Mouse (Mus musculus) right cerebral cortex, postnatal 36 days (tissue): ENCODE results near the gene Plcb1.

Experiments used
- DNase-seq, 2 experiments: peaks; one replicate each; pipeline ENCODE4 v3.0.0; 2022; ENCODE audit warnings: low spot score in 2 of 2, mixed read lengths in 1 of 2

Plcb1 gene

DNA sequence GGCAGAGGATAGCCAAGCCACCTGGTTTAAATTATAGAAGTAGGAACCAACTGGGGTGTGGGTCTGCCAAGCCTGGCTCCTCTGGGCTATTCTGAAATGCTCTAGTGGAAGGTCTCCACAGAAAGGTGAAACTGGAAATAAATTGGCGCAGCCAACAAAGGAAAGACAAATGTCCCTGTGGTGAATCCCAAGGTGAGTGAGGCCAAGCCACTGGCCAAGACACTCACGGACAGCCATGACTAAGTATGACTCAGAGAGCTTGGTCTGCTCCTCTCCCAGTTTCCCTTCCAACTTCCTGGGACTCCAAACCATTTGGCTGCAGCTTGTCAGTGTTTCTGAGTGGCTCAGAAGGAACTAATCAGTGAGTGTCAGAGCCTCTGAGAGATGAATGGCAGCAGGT lies 126.7 kb downstream of the Plcb1 start:
- no peak for DNase-seq

DNA sequence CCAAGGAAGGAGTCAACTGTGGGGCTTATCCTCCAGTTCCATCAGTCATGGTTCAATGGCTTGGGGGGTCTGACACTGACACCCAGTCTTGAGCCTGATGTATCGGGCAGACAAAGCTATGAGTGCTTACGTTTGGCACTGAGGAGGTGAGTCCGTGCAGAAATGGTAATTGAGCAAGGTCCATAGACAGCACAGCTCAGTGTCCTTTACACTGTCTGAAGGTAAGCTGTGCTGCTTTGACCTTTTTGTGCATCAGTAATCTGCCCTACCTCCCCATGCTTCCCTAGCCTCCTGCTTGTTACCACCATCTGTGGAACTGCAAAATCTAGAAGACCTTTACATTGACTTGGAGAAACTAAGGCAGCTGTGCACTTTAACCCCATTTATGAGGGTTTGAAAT lies 127.7 kb downstream of the Plcb1 start:
- no peak for DNase-seq

DNA sequence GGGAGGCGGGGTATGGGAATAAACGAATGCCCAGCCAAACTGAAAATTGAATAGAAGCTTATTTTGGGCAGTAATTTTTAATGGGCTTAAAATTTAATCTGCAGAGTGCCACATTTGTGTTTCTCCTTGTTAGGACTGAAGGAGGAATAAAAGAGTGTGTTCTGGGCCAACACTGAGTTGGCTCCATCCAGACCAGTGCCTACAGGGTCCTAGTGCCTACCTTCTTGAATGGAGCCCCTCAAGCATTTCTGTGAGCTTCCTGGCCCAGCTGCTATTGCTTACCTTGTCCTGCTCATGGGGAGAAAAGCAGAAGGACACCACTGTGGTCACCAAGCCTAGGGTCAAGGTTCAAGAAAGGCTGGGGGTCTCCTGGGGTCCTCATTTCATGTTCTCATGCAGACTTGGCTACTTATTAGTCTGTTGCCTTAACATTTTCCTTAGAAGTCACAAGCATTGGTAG lies 128.3 kb downstream of the Plcb1 start:
- no peak for DNase-seq

DNA sequence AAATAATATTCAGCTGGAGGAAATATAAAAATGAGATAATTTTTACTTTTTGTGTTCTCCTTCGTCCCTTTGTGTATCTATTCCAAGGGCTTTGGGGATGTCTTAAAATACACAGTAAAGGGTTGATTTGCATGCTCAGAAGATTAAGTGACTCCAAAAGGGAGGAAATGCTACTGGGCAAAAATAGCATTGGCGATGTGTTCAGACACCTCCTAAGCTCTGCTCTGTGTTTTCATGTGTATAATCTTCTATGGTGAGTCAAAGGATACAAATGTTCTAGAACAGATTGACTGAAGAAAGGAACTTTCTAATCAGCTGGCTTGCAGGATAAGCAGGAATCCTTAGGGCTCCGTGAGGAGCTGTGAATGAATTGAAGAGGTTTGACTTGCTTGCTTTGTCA lies 129.2 kb downstream of the Plcb1 start:
- DNase-seq: no peak

DNA sequence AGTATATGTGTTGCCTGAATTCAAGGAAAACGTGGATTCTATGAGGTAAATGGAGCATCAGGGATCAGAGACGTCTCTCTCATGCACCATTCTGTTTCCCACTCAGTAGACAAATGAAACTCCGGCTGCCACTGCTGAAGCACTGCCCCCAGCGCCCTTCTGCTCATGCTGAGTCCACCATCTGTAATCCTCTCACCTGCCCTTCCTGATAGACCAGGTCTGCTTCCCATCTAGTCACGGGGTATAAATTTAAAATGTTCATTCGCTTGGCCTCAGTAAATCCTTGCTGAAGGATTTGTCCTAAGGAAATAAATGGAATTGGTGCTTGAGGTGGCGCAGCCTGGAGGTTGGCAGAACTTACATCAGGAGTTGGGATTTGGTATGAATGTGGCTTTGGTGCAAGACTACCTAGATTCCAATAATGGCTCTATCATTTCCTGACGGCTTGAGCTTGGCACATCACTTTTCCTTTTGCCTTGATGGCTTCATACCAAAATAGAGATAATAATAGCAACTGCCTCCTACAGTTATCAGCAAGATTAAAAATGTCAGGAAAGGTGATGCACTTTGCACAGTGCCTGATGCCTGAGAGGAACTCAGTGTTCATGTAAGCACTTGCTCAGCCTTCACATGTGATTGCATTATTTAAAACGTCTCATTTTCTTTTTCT lies 134.9 kb downstream of the Plcb1 start:
- DNase-seq: no peak

DNA sequence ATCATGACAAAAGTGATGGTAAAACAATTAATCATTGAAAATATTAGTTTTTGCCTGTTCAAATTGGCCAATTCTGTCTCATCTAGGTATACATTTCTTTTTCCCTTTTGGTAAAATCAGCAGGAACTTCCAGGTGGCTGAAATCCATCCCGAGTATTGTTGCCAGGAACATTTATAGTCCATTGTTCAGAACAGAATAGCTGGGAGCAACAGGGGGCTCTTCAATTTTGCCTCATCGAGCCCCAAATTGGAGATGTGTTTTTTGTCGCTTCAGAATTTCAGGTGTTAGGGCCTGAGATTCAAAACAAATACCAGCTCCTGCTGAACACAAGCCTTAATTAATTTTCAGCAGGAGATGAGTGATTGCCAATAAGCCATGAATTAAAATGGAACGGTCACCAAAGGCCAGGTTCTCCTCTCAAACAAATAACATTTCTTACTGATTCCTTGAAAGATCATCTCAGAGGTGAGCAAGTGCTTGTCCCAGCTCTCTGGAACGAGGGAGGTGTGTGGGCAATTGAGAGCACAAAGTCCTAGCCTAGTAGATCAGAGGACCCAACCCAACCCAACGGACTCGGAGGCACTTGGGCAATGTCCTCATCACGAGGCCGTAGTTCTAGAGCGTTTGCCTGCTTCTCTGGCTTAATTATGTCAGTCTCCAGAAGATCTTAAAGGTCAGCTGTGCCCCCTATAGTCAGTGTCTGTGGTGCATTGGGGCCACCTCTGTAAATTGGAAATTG lies 136.9 kb downstream of the Plcb1 start:
- DNase-seq: no peak

DNA sequence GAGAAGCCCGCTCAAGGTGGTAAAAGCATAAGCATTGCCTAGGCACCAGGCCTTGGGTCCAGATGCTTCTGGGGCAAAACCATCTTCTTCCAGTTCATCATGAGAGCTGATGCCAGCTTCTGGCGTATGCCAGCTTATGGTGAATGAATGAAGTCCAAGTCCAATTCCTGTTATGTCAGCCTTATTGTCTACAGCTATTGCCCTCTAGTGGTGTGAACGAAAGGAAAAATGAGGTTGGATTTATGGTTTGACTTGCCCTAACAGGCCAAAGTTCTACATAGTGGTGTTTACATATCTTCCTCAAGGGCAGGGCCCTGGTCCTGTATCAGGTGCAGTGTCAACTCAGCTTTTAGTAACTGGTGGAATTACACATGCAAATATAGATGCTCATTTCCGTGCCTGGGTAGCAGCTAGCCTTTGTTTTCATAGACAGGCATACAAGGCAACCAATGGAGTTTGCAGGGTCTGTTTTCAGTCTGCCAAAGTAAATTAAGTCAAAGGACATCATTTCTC lies 138.3 kb downstream of the Plcb1 start:
- no peak for DNase-seq

DNA sequence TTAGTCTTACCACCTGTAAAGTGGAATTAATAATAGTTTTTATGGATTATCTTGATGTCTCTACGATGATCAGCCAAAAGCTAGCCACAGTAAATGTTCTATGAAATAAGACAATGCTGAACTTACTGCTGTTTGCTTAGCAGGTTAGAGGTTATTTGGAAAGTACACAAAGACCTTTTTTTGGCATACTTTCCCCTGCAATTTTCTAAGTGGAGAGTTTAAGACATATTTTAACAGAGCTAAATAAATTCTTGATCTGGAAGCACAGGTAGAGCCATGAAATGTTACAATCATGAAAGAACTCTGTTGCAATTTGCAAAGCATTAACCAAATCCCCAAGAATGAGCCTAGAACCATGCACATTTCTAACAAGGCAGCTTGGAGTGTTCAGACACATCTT lies 140.4 kb downstream of the Plcb1 start:
- no peak for DNase-seq

DNA sequence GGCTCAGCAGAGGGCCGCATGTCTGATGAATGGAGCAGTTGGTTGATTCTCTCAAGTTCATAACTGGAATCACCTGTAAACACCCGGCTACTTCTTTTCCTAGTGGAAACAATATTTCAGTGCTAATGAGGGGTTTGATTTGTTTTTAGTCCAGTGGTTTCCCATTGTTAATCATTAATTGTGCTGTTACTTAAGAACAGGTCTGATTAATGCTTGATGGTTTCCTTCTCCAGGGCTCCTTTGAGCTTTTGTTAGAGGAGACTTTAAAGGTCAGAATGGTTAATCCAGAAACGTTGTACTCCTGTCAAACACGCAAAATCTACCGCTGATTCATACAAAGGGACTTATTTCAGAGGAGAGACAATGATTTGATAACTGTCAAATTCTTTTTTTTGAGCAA lies 141.2 kb downstream of the Plcb1 start:
- no peak for DNase-seq

DNA sequence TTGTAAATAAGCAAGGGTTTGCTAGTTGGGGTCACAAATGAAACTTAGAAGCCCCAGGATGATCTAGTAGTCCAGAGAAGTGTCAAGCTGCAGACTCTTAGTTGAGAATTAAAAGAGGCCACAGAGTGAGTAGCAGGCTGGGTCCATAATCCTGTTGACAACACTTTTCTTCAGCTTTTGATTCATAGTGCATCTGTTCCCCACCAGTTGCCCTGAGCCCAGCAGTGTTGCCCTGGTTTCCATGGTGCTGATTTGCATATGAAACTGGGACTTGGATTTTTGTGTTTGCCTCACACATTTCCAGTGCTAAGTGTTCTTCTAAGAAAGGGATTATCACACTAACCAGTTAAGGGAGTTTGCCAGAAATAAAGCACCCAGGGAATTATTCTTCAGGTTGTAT lies 143.6 kb downstream of the Plcb1 start:
- peak; percentile 24 to 70 for DNase-seq

DNA sequence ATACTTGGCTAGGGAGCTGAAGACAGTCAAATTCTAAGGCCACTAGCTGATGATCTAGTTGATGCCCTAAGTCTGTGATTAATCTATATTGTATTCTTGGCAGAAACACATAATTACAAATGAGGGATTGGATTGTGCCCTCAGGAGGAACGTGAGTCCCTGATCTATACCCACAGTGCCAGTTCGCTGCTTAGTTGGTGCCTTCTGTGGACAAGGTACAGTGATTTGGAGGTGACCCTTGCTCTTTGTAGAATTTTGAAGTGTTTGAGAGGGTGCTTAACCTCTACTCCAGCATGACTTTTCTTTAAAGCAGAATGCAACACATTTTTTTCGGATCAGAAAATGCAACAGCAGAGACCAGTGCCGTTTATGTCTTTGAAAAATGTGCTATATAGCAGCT lies 145.1 kb downstream of the Plcb1 start:
- no peak for DNase-seq

DNA sequence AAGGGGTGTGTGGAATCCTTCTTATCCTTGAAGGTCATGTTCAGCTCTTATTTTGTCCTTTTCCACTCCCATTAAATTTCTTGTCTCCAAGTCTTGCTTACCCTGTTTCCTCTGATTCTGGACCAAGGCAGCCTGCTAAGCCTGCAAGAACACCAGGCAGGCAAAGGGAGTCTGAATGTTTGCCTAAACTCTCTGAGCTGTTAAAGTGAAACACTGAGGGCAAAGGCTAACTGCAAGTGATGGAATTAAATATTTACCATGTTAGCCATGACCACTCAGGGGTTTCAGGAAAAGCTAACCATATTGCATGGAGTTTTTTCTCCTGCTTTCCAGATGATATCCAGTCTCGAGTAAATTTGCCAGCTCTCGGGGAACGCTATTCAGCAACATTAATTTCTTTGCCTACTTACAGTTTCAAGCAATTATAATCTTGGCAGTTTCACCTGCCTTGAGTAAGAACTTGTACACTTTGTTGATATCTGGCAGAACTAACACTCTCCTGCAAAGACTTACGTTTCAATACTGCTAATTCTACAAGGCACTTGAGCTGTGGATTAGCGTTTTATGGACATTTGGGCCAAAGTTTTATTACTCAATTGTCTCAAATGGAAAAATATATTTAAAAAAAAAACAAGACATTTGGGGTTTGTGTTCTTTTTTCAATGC lies 146.0 kb downstream of the Plcb1 start:
- DNase-seq: no peak

DNA sequence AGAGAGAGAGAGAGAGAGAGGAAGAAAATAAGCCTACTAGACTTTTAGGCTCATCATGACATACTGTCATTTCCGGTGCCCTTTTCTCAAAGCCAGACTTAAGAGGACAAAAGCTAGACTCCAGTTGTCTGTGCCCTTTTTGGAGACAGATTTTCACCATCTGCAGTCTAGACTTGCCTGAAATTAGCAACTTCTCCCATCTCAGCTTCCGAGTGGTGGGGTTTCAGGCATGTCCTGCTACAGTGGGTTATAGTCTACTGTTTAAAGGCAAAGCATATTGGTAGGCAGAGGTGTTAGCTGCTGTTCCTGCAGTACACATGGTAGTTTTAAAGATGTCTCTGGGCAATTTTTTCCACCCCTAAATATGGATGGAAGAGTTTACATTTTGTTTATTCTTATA lies 149.6 kb downstream of the Plcb1 start:
- no peak for DNase-seq

DNA sequence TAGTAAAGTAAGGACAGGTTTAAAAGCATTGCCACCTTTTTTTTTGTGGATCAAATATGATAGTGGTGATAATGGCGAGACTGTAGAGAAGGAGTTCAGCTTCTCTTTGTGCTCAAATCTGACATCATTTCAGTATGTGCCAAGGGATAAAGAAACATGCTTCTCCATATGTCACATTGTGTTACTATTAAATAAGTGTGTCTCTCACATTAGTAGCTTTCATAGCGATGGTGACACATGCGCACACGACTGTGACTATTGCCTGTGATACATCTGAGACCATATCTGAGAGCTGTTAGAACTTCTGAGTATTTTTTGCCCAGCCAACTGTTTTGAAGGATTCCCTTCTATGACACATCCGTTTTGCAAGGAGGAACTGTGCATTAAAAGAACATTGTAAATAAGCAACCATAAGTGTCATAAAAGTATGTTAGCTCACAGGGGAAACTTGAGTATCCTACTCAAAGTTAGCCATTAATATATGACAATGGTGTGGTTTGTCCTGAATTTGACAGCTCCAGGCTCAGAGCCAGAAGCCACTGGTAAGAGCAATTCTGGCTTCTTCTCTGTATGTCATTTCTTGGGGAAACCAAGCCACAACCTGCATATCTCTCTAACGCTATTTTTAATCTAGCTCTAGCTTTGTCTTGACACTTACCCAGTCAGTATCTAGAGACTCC lies 150.2 kb downstream of the Plcb1 start:
- DNase-seq: no peak

DNA sequence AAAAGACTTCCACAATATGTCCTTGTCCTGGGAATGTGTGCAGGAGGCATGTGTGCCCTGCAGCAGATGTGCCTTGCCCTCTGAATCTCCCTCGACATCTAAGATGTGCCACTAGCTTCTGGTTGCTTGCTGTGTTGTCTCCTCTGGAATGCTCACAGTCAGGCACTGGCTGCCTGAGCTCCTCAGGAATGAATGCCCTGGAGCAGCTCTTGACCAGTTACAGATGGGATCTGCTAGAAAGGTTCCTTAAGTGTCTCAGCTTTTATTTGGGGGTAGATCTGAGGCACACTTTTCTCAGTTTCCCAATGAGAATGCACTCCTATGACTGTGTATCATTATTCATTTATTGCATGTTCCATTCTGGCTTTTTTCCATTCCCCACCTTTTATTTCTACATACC lies 151.8 kb downstream of the Plcb1 start:
- DNase-seq: no peak

DNA sequence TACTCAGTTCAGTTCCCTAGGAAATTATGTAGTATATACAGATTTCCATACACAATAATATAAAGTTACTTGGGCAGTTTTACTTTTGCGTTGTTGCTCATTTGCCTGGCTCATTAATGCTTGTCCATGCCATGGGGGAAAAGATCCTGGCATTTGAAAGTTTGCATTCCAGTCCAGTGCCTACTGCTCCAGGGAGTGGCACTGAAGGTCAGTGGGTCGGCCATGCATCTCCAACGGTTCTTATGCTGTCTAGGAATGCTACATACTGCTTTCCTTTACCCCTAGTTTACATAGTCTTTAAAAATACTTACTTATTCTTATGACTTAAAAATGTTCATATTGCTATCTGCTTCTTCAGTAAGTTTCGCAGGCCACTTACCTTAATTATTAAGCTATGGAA lies 156.2 kb downstream of the Plcb1 start:
- no peak for DNase-seq

DNA sequence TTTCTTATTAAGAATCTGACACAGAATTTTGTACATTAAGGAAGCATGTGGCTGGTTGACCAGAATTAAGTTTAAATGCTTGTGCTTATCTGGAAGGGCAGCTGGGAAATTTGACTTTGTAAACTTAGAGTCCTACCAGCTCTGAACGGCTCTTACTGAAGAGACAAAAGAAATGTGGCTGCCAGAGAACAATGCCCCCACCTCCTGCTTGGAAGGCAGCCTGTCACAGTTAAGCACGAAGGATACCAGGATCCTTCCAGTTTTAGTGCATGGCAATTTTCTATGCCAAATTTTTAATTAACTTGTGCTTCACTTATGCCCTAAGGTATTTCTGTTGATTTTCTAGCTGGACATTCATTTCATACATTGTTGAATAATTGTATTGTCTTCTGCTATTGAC lies 157.1 kb downstream of the Plcb1 start:
- DNase-seq: no peak

DNA sequence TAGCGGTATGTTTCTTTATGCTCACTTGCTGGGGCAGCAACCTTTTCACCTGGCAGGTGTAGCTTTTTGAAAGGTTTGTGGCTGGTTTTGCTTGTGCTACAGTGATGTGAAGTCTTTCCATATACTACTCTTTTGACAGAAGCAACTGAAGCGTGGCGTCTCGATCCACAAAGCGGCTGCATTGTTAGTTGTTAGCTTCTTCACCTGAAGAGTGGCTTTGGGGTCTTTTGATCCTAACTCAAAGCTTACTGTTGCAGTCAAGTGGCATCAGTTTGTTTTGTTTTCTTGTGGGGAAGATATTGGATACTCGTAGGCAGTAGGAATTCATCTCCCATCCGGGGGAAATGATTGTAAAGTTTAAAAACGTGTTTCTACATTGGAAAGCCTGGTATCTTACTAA lies 160.5 kb downstream of the Plcb1 start:
- no peak for DNase-seq

DNA sequence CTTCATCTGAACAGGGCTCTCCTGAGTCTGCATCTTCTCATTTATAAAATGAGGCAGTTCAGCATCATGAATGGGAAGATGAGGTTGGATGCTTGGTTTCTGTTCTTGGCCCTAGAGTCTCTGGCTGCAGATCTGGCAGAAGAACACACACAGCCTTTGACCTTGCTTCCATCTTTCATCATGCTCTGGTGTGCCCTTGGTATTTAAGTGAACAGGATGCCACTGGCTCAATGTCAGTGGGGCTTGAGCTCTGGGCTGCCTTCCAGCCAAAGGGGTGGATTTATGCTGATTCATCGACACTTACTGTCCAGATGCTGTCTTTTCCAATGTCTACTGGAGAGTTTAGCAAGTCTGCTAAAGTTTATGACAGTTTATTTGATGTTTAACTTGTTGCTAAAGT lies 161.0 kb downstream of the Plcb1 start:
- no peak for DNase-seq

DNA sequence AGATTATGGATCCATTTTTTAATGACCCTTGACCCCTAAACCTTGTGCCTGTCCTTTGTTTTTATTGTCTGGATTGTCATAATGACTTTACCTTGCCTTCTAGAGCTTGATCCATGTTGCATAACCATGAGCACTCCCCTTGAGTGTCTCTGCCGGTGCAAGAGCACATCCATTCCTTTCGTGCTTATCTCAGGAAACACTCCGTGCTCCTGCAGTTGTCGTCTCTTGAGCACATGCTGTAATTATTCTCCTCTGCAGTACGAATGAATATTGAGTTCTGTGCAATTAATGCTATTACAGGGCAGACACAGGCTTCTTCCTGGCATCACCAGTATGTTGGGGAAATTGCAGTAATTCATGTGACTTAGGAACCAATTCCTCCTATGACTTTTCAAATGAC lies 166.2 kb downstream of the Plcb1 start:
- no peak for DNase-seq

DNA sequence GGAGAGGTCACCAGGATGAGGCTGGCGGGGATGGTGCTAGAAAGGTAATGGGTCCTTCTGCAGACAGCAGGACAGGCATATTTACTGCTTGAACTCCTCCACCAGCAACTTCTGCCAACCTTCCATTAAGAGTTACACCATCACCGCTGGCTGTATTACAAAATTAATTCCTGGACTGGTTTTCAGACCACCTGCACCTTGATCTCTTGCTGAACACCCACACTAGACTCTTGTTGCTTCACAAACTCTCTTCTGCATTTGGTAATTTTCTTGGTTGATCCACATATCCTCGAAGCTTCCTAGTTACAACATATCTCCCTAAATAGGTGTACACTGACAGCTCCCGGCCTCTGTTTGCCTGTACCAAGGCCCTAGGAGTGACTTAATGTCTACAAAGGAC lies 170.6 kb downstream of the Plcb1 start:
- no peak for DNase-seq

DNA sequence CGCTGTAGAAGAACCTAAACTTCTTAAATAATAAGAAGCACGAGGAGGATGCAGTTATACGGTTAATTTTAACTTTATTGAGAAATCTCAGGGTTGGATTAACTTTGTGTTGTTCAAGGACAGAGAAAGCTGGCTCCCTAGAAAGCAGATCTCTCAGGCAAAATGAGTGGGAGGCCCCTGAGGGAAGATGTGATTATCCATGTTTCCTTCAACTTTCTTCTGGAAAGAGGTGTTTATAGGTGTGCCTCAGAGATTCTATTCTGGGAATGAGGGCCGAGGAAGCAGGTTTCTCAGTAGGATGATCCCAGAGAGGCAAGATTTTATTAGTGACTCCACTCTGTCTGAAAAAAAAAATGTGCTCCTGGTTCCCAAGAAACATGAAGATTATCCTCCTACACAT lies 180.3 kb downstream of the Plcb1 start:
- DNase-seq: no peak
